Mouse (Mus musculus): ENCODE results near the gene Igf1r.

DNA sequence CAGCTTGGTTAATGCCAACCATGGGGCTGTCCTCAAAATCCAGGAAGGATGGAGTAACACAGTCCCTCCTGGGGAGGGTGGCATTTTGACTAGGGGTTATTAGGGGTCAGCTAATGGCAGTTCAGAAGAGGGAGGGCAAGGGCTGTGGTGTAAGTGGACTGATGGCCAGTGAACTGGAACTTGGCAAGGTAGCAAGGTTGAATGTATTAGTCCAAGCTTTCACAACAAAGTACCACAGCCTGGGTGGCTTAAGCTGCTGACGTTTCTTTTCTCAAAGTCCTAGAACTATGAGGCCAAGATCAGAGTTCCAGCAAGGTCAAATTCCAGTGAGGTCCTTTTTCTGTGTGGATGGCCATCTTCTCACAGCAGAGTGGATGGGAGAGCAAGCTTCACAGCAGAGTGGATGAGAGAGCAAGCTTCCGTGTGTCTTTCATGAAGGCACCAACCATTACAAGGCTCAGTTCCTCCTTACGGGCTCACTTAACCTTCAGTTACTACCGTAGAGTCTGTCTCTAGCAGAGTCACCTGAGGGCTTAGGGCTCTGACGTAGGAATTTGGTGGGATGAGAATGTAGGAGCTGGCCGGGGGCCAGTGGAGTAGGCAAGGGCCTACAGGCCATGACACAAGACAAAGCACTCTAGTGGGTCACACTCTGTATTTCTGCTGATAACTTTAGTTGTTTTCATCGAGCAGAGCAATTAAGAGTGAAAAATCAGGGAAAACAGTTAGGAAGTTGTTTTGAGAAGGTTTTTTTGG lies 144.6 kb downstream of the Igf1r start:
- no peak for TF ChIP-seq EP300 (IDR thresholded peaks at IDR 0.05; ENCODE audit: insufficient read depth, low read depth, low read length)
- no peak for TF ChIP-seq CTCF (IDR thresholded peaks at IDR 0.05)
